Mouse (Mus musculus): Measurements from ENCODE around the gene Sgsm1. TPM values are rescaled to one million over a fixed set of nuclear protein-coding genes. Genes with fewer than 3 reads are reported as not detected.
A peak's percentile ranks its signal among the peaks of the same experiment; 100 is the strongest.

Sgsm1 gene
- total RNA-seq, 2 experiments from 2014 or later, result 175 to 185 TPM

- DNase-seq (ENCODE audit: extremely low spot score in 1 of 2, low spot score in 2 of 2), result no peak
- no peak overlapping the region for H3K4me3 ChIP-seq
- no peak for TF ChIP-seq CTCF (IDR thresholded peaks at IDR 0.05)
- no peak overlapping the region for H3K27ac ChIP-seq
- intact Hi-C loops (cut with DNase I), result no loop called here
These were observed 34.7 kb downstream of the Sgsm1 start for GRCm38 (mm10) chr5:113275839-113276238.

- H3K4me3 ChIP-seq, result no peak overlapping the region
- no peak for TF ChIP-seq CTCF (IDR thresholded peaks at IDR 0.05)
- peak; percentile 55 to 65 for DNase-seq (ENCODE audit: extremely low spot score in 1 of 2, low spot score in 2 of 2)
- intact Hi-C loops (cut with DNase I), result no loop called here
- H3K27ac ChIP-seq, result no peak overlapping the region
These were observed 39.3 kb downstream of the Sgsm1 start for GRCm38 (mm10) chr5:113271207-113271811.

DNA sequence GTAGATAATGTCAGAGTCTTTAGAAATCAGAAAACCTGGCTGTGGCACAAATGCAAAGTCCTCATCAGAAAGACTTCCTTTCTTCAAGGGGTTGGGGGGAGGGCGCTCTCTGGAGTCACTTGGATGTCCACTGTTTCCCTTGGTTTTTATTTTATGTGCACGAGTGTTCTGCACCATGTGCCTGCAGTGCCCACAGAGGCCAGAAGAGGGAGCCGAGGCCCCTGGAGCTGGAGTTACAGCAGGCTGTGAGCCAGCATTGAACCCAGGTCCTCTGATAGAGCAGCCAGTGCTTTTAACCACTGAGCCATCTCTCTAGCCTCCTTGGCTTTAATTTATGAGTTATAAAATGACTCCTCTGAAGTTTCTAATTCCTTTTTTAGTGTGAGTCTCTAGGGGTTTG is 40.5 kb downstream of the Sgsm1 start:
- intact Hi-C loops (cut with DNase I), result no loop called here
- H3K4me3 ChIP-seq, result no peak overlapping the region
- peak; percentile 13 for TF ChIP-seq CTCF (IDR thresholded peaks at IDR 0.05)
- no peak overlapping the region for H3K27ac ChIP-seq
- DNase-seq (ENCODE audit: extremely low spot score in 1 of 2, low spot score in 2 of 2), result no peak

- intact Hi-C loops (cut with DNase I), result no loop called here
- DNase-seq (ENCODE audit: extremely low spot score in 1 of 2, low spot score in 2 of 2), result no peak
- no peak for TF ChIP-seq CTCF (IDR thresholded peaks at IDR 0.05)
- no peak overlapping the region for H3K27ac ChIP-seq
- H3K4me3 ChIP-seq, result no peak overlapping the region
These were observed 42.3 kb downstream of the Sgsm1 start for GRCm38 (mm10) chr5:113268246-113268645.

- intact Hi-C loops (cut with DNase I), result no loop called here
- Histone ChIP-seq H3K4me3 (no peak overlapping the region), H3K27ac (no peak overlapping the region)
- TF ChIP-seq CTCF (IDR thresholded peaks at IDR 0.05), result no peak
- DNase-seq (ENCODE audit: extremely low spot score in 1 of 2, low spot score in 2 of 2), result no peak
These were observed 44.9 kb downstream of the Sgsm1 start for GRCm38 (mm10) chr5:113265637-113266036.

GRCm38 (mm10) chr5:113250806-113251205 is 59.8 kb downstream of the Sgsm1 start:
- Histone ChIP-seq H3K27ac (no peak overlapping the region), H3K4me3 (no peak overlapping the region)
- intact Hi-C loops (cut with DNase I), result no loop called here
- no peak for DNase-seq (ENCODE audit: extremely low spot score in 1 of 2, low spot score in 2 of 2)
- no peak for TF ChIP-seq CTCF (IDR thresholded peaks at IDR 0.05)

- Histone ChIP-seq H3K27ac (no peak overlapping the region), H3K4me3 (no peak overlapping the region)
- TF ChIP-seq CTCF (IDR thresholded peaks at IDR 0.05), result no peak
- intact Hi-C loops (cut with DNase I), result no loop called here
- DNase-seq (ENCODE audit: extremely low spot score in 1 of 2, low spot score in 2 of 2), result no peak
These were observed 61.2 kb downstream of the Sgsm1 start for GRCm38 (mm10) chr5:113249263-113249930.

DNA sequence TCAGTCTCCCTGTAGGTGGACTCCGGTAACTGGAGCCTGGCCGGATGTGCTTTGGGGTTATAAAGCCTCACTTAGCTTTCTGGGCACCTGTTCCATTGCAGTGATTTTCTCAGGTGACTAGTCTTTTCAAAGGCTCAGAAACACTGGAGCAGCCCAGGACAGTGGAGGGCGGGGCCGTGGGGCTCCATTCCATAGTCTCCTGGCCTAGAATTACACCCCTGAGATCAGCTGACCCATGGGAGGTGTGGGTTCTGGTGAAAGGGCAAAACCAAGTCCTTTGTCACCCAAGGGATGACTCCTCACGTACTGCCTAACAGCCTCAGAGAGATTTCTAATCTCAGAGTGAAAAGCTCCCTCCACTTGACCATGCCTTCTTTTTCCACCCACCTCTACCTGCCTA is 80.4 kb downstream of the Sgsm1 start:
- no peak for TF ChIP-seq CTCF (IDR thresholded peaks at IDR 0.05)
- intact Hi-C loops (cut with DNase I), result no loop called here
- Histone ChIP-seq H3K27ac (no peak overlapping the region), H3K4me3 (no peak overlapping the region)
- DNase-seq (ENCODE audit: extremely low spot score in 1 of 2, low spot score in 2 of 2), result no peak

DNA sequence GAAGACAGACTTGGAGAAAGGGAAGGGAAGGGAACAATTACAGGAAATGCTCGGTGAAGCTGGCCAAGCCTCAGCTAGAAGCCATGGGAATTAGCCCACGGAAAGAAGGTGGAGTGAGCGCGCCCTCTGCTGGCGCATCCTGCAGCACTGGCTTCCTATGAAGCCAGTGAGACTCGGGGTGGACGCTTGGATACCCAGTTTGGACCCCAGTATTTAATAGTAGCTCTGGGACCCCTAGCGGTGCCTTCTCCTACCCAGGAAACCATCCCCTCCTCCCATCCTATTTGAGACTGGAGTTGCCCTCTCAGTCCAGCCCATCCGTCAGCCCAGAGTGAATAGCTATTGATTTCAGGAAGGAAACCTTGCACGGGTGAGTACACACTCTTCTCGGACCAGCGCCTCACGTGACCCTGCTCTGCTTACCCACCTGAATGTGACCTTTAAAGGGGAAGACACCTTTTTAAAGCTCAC is 83.9 kb downstream of the Sgsm1 start, which contains the start of gene Tmem211:
Gene Tmem211, plus strand, starts transcription at position 278 of the 471 bp plus-strand sequence.
- H3K27ac ChIP-seq, result no peak within 1 kb of the TSS
- DNase-seq (ENCODE audit: extremely low spot score in 1 of 2, low spot score in 2 of 2), result peak; percentile 81 to 87
- peak; percentile 92 for TF ChIP-seq CTCF (IDR thresholded peaks at IDR 0.05)
- H3K4me3 ChIP-seq, result no peak within 1 kb of the TSS
- intact Hi-C loops (cut with DNase I), result loop anchor here (1.0 kb wide), 2 partner anchors 46 to 127 kb away; no protein-coding TSS in a partner anchor

DNA sequence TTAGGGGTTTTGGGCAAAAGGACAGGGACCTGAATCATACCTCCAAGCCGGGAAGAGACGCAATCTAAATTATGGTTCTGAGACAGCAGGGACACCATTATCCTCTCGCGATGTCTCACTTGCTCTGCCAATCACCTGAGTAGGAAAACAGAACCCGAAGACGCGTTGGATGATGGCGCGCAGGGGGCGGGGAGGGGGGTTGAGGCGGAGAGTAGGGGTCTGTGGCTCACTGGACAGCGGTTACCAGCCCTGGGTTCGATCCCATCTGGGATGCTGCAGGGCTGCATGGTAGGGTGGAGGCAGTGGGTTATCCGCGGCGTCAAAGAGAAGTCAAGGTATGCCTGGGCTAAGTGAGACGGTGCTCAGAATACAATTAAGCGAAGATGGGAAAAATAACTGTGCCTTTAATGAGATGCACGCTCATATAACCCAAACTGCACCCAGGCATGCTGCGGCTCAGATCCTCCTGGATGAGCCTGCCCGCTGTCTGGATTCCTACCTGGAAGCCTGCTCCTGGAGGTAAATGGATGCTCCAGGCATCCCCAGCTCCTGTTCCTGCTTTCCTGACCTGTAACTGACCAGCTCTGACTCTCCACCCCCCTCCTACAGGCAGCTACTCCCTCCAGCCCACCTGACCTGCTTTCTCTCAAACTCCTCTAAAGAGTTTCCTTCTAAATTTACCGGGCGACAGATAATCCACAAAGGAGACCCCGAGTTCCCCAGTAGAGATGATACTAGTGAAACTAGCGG is 84.7 kb downstream of the Sgsm1 start:
- no peak for TF ChIP-seq CTCF (IDR thresholded peaks at IDR 0.05)
- intact Hi-C loops (cut with DNase I), result loop anchor here (1.0 kb wide), 2 partner anchors 46 to 127 kb away; no protein-coding TSS in a partner anchor
- no peak overlapping the region for H3K4me3 ChIP-seq
- no peak for DNase-seq (ENCODE audit: extremely low spot score in 1 of 2, low spot score in 2 of 2)
- H3K27ac ChIP-seq, result no peak overlapping the region

DNA sequence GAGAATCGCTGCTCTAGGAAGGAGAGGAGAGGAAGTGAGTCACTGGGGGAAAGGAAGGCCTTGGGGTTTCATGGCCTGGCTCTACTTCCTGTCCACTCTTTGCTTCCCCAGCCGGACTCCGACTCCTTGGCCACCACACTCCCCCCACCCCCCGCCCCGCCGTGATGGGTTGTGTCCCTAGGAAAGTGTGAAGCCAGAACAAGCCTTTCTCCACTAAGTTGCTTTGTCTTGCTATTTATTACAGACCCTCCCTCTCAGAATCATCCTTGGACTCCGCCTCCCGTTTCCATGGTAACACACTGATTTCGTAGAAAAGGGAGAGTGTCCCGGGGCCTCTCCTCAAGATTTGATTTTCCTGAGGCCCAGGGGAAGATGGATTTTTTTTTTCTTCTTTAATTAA is 85.3 kb downstream of the Sgsm1 start:
- DNase-seq (ENCODE audit: extremely low spot score in 1 of 2, low spot score in 2 of 2), result no peak
- Histone ChIP-seq H3K27ac (no peak overlapping the region), H3K4me3 (no peak overlapping the region)
- intact Hi-C loops (cut with DNase I), result no loop called here
- no peak for TF ChIP-seq CTCF (IDR thresholded peaks at IDR 0.05)

DNA sequence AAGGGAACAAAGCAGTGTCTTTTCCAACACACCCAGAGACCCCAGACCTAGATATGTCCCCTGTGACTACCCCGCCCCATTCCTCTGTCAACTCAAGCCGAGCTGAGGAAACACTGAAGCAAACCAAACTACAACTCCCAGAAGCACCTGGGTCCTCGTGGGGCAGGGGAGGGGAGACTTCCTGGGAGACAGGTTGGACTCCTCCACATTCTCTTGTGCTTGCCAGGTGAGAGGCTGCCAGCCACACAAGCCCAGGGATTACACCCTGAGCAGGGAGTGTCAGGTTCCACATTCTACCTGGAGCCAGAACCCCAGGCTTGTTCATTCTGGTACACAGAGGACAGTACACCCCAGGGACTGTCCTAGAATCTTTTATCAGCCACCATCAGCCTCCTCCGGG is 86.7 kb downstream of the Sgsm1 start:
- intact Hi-C loops (cut with DNase I), result no loop called here
- TF ChIP-seq CTCF (IDR thresholded peaks at IDR 0.05), result no peak
- DNase-seq (ENCODE audit: extremely low spot score in 1 of 2, low spot score in 2 of 2), result no peak
- no peak overlapping the region for H3K27ac ChIP-seq
- H3K4me3 ChIP-seq, result no peak overlapping the region

Data from left cerebral cortex, adult 2 months (tissue).